Mouse (Mus musculus) ES-E14 (cell line): ENCODE measurements at regions not wholly inside any gene's neighbourhood (a gene's known extent, or its start where the extent isn't known, plus 50 kb on each side); places are given as distances from the start of the nearest gene placed in this dataset.

Experiments used
- CHD2 ChIP-seq: IDR thresholded peaks from 2 replicates; pipeline ENCODE4 v1.6.1; 2014; ENCODE audit warnings: mild to moderate bottlenecking, low read depth, low read length, inconsistent platforms
- HCFC1 ChIP-seq: IDR thresholded peaks from 2 replicates; pipeline ENCODE4 v1.6.1; 2012; ENCODE audit warnings: low read length, inconsistent platforms, borderline replicate concordance; ENCODE audit not compliant: insufficient read depth
- MAFK ChIP-seq: IDR thresholded peaks from 2 replicates; pipeline ENCODE4 v1.6.1; 2014; ENCODE audit warnings: mild to moderate bottlenecking, low read depth, low read length, inconsistent platforms; ENCODE audit not compliant: insufficient read depth
- ZNF384 ChIP-seq: IDR thresholded peaks from 2 replicates; pipeline ENCODE4 v1.6.1; 2012; ENCODE audit warnings: low read depth, low read length, inconsistent platforms

GRCm38 (mm10) chr16:75333750-75334149 is 252.1 kb downstream of the Lipi start:
- TF ChIP-seq CHD2 (no peak), MAFK (no peak), ZNF384 (no peak), HCFC1 (no peak)
